Mouse (Mus musculus) spleen, adult 2 months (tissue): ENCODE data around the gene Cldn14. TPM values are rescaled to one million over a fixed set of nuclear protein-coding genes. Genes with fewer than 3 reads are reported as not detected.

Source experiments
- DNase-seq, 2 experiments: peaks; one replicate each; pipeline versions ENCODE4 v3.0.0 to v3.0.0-alpha.2; 2012 to 2021; ENCODE audit warnings: low spot score in 2 of 2, low read depth in 1 of 2
- H3K27ac ChIP-seq: fragments of 200-500 bp; 2 replicates; pipeline ENCODE4 v1.5.1; 2012; ENCODE audit warnings: low read length, inconsistent platforms; ENCODE audit not compliant: insufficient read depth
- H3K27me3 ChIP-seq: fragments of 200-500 bp; 2 replicates; pipeline ENCODE4 v1.6.1; 2012; ENCODE audit warnings: mild to moderate bottlenecking, moderate library complexity, low read length, inconsistent platforms; ENCODE audit not compliant: control insufficient read depth, insufficient read depth
- H3K36me3 ChIP-seq: fragments of 200-500 bp; 2 replicates; pipeline ENCODE4 v1.6.1; 2012; ENCODE audit warnings: mild to moderate bottlenecking, low read length, inconsistent platforms; ENCODE audit not compliant: control insufficient read depth, insufficient read depth
- H3K4me1 ChIP-seq: fragments of 200-500 bp; 2 replicates; pipeline ENCODE4 v1.6.1; 2011; ENCODE audit warnings: inconsistent platforms; ENCODE audit not compliant: control insufficient read depth, insufficient read depth, insufficient read length
- H3K4me3 ChIP-seq: fragments of 200-500 bp; 2 replicates; pipeline ENCODE4 v1.5.1; 2011; ENCODE audit warnings: mild to moderate bottlenecking, inconsistent platforms; ENCODE audit not compliant: insufficient read depth, insufficient read length; ENCODE audit errors: extremely low read depth
- CTCF ChIP-seq: fragments of 200-500 bp; IDR thresholded peaks from 2 replicates; pipeline ENCODE4 v1.5.1; 2011; ENCODE audit warnings: mild to moderate bottlenecking, inconsistent platforms; ENCODE audit not compliant: insufficient read depth, insufficient read length, insufficient replicate concordance; ENCODE audit errors: extremely low read depth
- POLR2A ChIP-seq: fragments of 200-500 bp; IDR thresholded peaks from 2 replicates; pipeline ENCODE4 v1.6.1; 2011; ENCODE audit warnings: low read depth, low read length, inconsistent platforms
- WGBS: fragments of 180-500 bp; shearing (Covaris S2); methylation state at CpG from one replicate; pipeline ENCODE4 v1.1.7; 2018; 5-methylcytosine and 5-hydroxymethylcytosine counted together
- polyA plus RNA-seq: library from polyadenylated mRNA; depleted of rRNA; stranded (reverse); fragments of >200 nt; gene quantifications from 2 replicates; pipeline ENCODE4 v1.2.3, GENCODE M21; 2012

The Cldn14 gene
- polyA plus RNA-seq, 1 experiment = not detected

GRCm38 (mm10) chr16:93907761-93908160 is 100.9 kb downstream of the Cldn14 start:
- Histone ChIP-seq H3K27me3 (no peaks in the 10 kb centered on the region), H3K4me3 (no peak overlapping the region), H3K4me1 (peaks cover 3% of the 10 kb centered on the region; the same call in 1 of the 2 replicates), H3K36me3 (no peaks in the 10 kb centered on the region), H3K27ac (peak overlapping the region; percentile 1; the same call in 1 of the 2 replicates)
- TF ChIP-seq CTCF (no peak), POLR2A (no peak)
- no peak for DNase-seq
- 80% methylated on average over 5 of the region's 5 CpGs for WGBS

DNA sequence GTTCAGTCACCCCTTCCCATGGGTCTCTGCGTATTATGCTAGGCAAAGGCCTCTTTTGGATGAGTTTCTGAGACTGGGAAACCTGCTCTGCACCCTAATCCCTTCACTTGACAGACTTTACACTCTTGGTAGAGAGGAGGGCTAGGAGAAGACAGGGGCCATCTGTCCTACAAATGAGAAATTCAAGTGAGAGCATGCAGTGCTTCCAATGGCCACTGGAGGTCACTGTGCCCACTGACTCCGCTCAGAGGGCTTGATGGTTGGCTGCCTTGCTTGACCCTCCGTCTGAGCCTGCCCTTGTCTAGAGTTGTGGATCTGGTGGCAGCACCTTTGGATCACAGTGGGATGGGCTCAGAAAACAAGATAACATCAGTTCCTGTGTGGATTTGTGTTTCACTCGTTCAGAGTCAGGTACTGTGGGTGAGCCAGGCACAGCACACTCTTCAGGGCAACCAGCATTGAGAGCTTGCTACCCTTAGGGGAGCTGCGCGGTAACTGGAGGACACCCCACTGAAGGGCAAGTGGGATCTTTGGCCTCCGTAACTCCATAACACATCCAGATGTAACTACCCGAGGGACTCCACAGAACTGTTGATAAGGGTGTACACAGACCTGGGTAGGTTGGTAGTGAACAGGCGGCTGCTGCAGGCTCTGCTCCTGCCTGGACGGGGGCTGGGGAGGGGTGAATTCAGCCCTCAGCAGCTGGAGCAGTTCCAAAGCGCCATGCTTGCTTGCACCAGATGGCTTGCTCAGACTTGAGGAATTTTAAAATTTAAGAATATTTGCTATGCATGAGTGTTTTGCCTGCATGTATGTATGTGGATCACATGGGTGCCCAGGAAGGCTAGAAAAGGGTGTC is 102.3 kb downstream of the Cldn14 start:
- no peaks in the 10 kb centered on the region; the same call in 1 of the 2 replicates for H3K4me1 ChIP-seq
- H3K27ac ChIP-seq = no peak overlapping the region
- H3K4me3 ChIP-seq = no peak overlapping the region
- H3K36me3 ChIP-seq = no peaks in the 10 kb centered on the region
- TF ChIP-seq CTCF (peak; percentile 88), POLR2A (no peak)
- WGBS = 76% methylated on average over 11 of the region's 11 CpGs
- no peaks in the 10 kb centered on the region for H3K27me3 ChIP-seq
- DNase-seq = peak in 1 of 2 experiments; percentile 42

DNA sequence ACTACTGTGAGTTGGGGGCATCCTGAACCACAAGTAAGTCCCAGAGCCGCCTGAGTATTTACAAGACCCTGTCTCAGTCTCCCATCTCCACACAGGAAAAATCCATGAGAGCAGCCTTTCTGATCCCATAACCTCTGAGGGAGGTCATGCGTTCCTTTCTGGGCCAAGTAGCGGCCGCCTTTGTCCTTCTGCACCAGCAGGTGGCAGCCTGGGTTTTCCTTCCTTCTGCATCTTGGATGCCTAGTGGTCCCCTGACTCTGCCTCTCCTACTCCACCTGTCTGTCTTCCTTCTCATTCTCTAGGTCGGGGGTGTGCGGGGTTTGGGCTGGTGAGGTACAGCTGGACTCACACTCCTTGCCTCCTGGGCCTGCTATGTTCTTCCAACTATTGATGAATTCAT is 105.6 kb downstream of the Cldn14 start:
- no peak overlapping the region for H3K27ac ChIP-seq
- DNase-seq = no peak
- WGBS = 91% methylated on average over 6 of the region's 6 CpGs
- no peak overlapping the region for H3K4me3 ChIP-seq
- H3K4me1 ChIP-seq = no peaks in the 10 kb centered on the region; the same call in 1 of the 2 replicates
- no peaks in the 10 kb centered on the region for H3K27me3 ChIP-seq
- TF ChIP-seq POLR2A (no peak), CTCF (peak; percentile 18; the same call in 1 of the 2 replicates)
- 0 out of 2 replicates have a peak, but pooled peaks cover 1% of the 10 kb centered on the region for H3K36me3 ChIP-seq

- TF ChIP-seq CTCF (no peak), POLR2A (no peak)
- no peaks in the 10 kb centered on the region for H3K4me1 ChIP-seq
- no peaks in the 10 kb centered on the region; the same call in 1 of the 2 replicates for H3K36me3 ChIP-seq
- no peaks in the 10 kb centered on the region for H3K27me3 ChIP-seq
- 93% methylated on average over 5 of the region's 5 CpGs for WGBS
- DNase-seq = no peak
- no peak overlapping the region for H3K4me3 ChIP-seq
- no peak overlapping the region for H3K27ac ChIP-seq
Measured at GRCm38 (mm10) chr16:93893285-93893684, 115.4 kb downstream of the Cldn14 start.

DNA sequence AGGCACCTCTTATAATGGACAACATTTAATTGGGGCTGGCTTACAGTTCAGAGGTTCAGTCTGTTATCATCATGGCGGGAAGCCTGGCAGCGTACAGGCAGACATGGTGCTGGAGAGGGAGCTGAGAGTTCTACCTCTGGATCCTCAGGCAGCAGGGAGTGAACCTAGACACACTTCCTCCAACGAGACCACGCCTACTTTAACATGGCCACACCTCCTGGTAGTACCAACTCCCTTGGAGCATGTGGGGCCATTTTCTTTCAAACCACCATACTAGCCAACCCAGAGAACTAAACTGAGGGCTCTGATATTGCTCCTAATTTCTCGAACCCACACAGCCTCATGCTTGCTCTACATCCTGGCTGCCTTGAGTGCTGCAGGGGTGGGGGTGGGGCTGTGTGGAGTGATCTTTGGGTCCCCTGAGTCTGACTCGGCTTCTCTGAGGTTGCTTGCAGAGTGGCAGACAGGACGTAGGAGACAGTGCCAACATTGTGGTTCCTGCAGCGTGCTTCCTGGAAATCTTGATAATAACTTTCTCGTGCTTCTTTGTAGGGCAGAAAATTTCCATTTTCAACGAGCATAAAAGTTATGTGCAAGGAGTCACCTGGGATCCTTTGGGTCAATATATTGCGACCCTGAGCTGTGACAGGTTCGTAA is 117.6 kb downstream of the Cldn14 start:
- Histone ChIP-seq H3K27ac (no peak overlapping the region), H3K4me1 (no peaks in the 10 kb centered on the region), H3K4me3 (no peak overlapping the region), H3K27me3 (no peaks in the 10 kb centered on the region), H3K36me3 (no peaks in the 10 kb centered on the region; the same call in 1 of the 2 replicates)
- no peak for DNase-seq
- TF ChIP-seq POLR2A (no peak), CTCF (no peak)
- WGBS = 54% methylated on average over 12 of the region's 12 CpGs

- WGBS = 53% methylated on average over 6 of the region's 6 CpGs
- DNase-seq = no peak
- TF ChIP-seq POLR2A (no peak), CTCF (no peak)
- Histone ChIP-seq H3K27ac (no peak overlapping the region), H3K4me1 (peaks cover 3% of the 10 kb centered on the region; the same call in 1 of the 2 replicates), H3K36me3 (no peaks in the 10 kb centered on the region; the same call in 1 of the 2 replicates), H3K27me3 (no peaks in the 10 kb centered on the region), H3K4me3 (no peak overlapping the region)
Measured at GRCm38 (mm10) chr16:93888481-93888880, 120.2 kb downstream of the Cldn14 start.
